Mouse (Mus musculus) left cerebral cortex, postnatal 4 days (tissue): Measurements from ENCODE around the gene Dmbx1. TPM values are rescaled to one million over a fixed set of nuclear protein-coding genes. Genes with fewer than 3 reads are reported as not detected.

Experiments
- DNase-seq: peaks from one replicate; pipeline ENCODE4 v3.0.0-alpha.2; 2022
- intact Hi-C: fragments of 180-260 bp; cut with DNase I; formaldehyde crosslinking; loops from one replicate; pipeline ENCODE4 v1.15.1; 2025
- total RNA-seq, 2 experiments: library from RNA; stranded (reverse); gene quantifications; 2 replicates each; pipeline ENCODE4 v1.2.3; 2021

The Dmbx1 gene
- under 1 TPM; 0.10 to 0.38 TPM for total RNA-seq

- DNase-seq, result peak; percentile 55
- intact Hi-C loops, result no loop called here
These were observed at the start of gene Dmbx1 for GRCm38 (mm10) chr4:115939295-115940102. TSS of gene Dmbx1 (minus strand) at chr4:115939926.

GRCm38 (mm10) chr4:115989382-115989781, 49.7 kb upstream of the Dmbx1 start:
- no peak for DNase-seq
- intact Hi-C loops, result no loop called here

DNA sequence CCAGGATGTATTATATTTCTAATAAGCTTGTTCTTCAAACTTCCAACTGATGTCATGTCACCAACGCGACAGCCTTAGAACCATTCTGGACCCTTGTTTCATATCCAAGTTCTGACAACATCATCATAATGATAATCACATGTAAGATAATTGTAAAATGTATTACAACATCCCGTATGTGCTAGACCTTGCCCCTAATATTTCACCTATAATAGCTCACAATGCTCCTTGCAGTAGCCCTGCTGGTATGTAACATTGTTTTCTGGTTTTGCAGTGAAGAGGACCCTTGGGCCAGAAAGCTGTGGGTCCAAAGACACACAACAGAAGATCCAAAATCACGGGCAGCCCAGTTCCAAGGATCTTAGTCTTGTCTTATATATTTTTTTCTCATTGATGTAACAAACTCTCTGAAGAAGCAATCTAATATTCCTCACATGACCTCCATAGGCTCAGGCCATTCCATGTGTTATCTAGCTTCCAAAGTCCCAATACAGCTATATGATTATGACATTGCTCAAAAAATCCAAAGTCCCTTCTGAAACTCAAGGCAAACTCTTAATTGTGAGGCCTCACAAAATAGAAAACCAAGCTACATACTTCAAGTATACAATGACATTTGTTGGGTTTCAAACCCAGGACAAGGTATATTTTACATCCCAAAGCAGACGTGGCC, 48.3 kb upstream of the Dmbx1 start:
- intact Hi-C loops, result no loop called here
- DNase-seq, result no peak

GRCm38 (mm10) chr4:115987436-115987835, 47.7 kb upstream of the Dmbx1 start:
- no peak for DNase-seq
- intact Hi-C loops, result no loop called here

DNA sequence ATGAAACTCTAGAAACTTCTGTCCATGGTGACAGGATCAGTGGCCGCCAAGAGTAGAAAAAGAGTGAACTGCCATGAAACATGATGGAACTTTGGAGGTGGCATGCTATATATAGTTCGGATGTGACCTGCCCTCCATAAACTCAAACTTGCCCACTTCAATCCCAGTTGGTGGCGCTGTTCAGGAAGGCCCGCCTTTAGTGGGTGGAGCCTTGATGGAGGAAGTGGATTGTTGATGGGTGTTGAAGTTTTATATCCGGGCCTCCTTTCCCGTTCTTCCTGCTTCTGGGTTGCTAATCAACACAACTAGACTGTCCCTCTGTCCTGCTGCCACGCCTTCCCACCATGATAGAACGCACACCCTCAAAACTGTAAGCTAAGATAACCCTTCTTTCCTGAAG, 45.2 kb upstream of the Dmbx1 start:
- intact Hi-C loops, result no loop called here

GRCm38 (mm10) chr4:115984111-115984510, 44.4 kb upstream of the Dmbx1 start:
- intact Hi-C loops, result no loop called here
- peak; percentile 92 for DNase-seq

More for the DNA sequence above, 45.2 kb upstream of the Dmbx1 start:
- DNase-seq, result no peak

DNA sequence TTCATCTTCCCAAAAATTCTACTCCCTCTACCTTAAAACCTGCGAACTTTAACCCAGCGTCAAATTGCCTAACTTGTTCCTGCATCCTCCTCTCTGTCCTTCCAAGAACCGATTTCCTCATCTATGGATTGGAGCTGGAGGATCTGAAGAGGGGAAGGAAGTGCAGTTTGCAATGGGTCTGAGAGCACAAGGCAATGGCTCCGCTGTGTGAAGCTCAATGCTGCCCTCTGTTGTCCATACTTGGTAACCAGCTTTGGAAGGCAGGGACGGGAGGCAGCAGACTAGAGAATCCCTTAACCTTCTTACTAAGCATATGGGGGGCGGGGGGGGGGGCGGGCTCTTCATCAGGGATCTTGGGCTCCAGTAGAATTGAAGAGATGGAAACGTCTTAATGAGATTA, 41.0 kb upstream of the Dmbx1 start:
- intact Hi-C loops, result loop anchor here (2.0 kb wide), 1 partner anchor 78 kb away; no protein-coding TSS in a partner anchor
- DNase-seq, result peak; percentile 73

GRCm38 (mm10) chr4:115979437-115979836, 39.7 kb upstream of the Dmbx1 start:
- no peak for DNase-seq
- intact Hi-C loops, result no loop called here

DNA sequence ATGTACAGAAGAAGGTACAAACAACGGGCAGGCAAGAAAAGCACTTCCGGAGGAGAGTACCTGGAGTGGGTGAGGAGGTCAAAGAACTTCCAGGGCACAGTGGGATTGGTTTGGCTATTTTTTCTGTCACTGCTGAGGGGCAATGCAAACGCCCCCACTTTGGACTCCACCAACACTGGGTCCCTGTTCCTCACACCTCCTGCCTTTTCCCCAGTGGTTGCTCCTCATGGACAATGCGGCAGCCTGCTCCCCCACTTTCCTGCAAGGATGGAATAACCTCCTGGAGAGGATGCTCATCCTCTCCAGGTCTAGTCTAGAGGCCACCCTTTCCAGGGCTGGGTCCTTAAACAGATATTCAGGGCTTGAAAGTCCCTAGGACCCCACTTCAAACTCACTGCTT, 39.2 kb upstream of the Dmbx1 start:
- DNase-seq, result no peak
- intact Hi-C loops, result no loop called here

GRCm38 (mm10) chr4:115972543-115972942, 32.8 kb upstream of the Dmbx1 start:
- intact Hi-C loops, result no loop called here
- no peak for DNase-seq

GRCm38 (mm10) chr4:115964446-115964845, 24.7 kb upstream of the Dmbx1 start:
- no peak for DNase-seq
- intact Hi-C loops, result no loop called here

DNA sequence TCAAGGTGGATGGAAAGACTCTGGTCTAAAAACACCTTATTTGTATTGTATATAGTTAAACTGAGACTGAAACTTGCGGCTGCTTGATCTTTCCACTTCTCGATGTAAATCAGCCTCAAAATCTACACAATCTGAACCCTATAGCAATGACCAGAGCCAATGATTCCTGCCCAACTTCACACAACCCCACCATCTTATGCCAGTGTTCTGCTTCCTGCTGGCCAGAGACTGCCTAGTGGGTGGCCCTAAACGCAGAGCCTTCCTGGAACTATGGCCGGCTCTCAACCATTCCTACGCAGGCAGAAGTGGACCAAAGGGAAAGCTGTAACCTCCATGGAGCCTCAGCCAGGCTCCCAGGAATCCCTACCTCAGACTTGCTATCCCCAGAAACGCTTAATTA, 24.0 kb upstream of the Dmbx1 start:
- no peak for DNase-seq
- intact Hi-C loops, result no loop called here

DNA sequence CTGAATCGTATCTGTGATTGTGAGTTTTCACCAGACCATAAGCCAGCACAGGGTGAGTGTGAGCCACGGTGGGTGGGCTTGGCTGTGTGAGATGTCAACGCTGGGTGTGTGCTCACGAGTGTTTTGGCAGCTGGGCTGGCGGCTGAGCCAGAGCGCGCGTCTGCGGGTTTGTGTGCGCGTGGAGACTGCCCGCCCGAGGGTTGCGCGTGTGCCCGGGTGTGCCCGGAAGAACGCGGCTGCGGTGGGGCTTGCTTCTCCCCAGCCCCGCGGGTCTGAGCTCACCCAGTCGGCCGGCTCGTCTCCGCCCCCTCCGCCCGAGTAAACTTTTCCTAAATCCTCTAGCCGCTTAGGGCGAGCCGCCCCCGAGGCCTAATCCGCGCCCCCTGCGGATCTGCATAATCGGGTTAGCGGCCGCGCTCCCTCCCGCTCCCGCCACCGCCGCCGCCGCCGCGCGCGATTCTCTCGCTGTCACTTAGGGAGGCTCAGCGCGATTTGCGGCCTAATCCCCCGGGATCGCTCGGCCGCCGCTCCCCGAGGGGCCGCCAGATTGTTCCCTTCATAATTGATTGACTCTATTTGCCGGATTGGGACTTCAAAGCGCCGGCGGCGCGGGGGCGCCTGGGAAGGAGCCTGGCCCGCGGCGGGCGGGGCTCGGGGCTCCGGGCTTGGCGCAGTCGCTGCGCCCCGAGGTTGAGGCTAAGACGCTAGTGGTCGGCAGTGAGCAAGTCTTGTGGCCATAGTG, 23.1 kb upstream of the Dmbx1 start:
- intact Hi-C loops, result no loop called here
- DNase-seq, result peak; percentile 46

DNA sequence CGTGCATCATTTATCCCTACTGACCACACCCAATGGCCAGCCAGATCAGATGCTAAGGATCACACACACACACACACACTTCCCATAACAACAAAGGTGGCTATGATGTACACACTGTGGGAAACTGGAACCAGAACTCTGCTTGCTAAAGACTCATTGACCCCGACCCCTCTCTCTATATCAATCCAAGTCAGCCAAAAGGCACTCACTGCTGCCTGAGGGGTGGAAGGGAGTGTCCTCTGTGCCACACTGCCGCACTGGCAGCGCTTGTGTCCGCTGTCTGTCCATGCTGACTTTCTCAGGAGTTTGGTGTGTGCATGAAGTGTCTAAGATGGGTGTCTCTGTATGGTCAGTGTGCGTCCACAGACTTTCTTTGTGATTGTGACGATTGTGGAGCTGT, 22.3 kb upstream of the Dmbx1 start:
- no peak for DNase-seq
- intact Hi-C loops, result no loop called here

GRCm38 (mm10) chr4:115959546-115959945, 19.8 kb upstream of the Dmbx1 start:
- DNase-seq, result no peak
- intact Hi-C loops, result no loop called here

DNA sequence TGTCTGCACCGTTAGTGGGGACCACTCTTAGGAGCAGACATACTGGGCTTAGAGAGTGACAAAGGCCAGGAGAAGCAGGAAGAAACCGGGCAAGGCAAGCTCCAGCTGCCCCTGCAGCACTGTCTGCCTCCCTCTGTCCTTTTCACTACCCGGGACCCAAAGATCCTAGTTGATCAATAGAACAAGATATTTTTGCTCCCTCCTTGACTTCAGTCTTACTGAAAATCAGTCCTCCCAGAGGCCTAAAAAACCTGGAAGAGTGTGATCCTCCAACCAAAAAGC, 15.7 kb upstream of the Dmbx1 start:
- intact Hi-C loops, result no loop called here
- no peak for DNase-seq

DNA sequence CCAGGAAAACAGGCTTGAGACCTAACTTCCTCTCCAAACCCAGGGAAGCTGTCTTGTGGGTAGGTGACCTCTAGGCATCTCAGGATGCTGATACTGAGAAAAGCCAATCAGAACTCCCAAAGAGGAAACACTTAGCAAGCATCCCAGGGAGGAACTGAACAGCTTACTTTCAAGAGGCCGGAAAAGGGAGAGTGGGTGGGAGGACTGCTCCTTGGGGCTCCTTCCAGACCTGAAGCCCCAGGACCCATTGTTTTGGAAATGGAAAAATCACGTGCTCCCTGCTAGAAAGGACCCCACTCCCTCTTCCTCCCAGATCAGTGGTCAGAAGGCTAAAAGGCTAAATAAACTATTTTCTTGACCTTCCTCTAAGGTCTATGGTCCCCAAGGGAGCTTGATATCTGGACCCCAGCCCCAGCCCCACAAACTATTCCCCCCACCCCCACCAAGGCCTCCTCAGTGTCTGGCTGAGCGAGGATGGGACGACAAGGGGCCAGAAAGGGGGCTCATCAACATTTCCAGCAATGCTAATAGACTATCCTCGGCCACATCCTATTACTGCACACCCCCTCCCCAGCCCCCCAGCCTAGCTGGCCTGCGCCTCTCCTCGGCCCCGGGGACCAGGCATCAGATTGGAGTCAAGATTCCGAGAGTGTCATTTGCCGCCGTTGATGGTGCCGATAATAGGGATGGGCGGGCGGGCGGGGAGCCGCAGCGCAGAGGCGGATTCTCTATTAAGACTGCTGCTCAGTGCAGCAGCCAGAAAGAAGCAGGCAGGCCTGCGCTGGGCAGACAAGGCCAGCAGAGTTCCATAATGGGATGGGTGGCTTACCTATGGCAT, 15.1 kb upstream of the Dmbx1 start:
- intact Hi-C loops, result no loop called here
- no peak for DNase-seq

DNA sequence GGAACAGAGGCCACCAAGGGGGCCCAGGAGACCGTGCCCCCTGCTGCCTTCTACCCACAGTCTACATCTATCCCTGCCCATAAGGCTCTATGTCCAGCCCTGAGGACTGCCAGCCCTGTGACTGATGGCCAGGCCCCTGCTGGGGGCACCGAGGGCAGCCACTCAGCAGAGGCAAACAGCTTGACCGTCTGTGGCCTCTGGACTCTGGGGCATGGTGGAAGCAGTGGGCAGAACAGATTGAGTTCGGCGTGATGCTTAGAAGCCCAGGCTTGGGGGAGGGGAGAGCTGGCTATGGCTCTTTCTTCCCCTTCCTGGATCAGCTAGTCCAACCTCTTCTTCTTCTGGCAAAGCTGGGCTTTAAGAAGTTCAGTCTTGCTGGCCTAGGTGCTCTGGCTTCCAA, 13.8 kb upstream of the Dmbx1 start:
- intact Hi-C loops, result no loop called here
- no peak for DNase-seq

- intact Hi-C loops, result no loop called here
- DNase-seq, result peak; percentile 60
These were observed 13.0 kb upstream of the Dmbx1 start for GRCm38 (mm10) chr4:115952758-115953157.

- intact Hi-C loops, result no loop called here
- no peak for DNase-seq
These were observed 4.1 kb upstream of the Dmbx1 start for GRCm38 (mm10) chr4:115943669-115944314.
